Mouse (Mus musculus) heart, postnatal 0 days (tissue): ENCODE measurements at regions not wholly inside any gene's neighbourhood (a gene's known extent, or its start where the extent isn't known, plus 50 kb on each side); places are given as distances from the start of the nearest gene placed in this dataset.

Source experiments
- CTCF ChIP-seq: IDR thresholded peaks from 2 replicates; pipeline ENCODE4 v1.5.1; 2016; ENCODE audit warnings: antibody characterized with exemption, control low read depth, low read depth
- EP300 ChIP-seq: IDR thresholded peaks from 2 replicates; pipeline ENCODE4 v1.6.1; 2016; ENCODE audit warnings: antibody characterized with exemption, low read depth

DNA sequence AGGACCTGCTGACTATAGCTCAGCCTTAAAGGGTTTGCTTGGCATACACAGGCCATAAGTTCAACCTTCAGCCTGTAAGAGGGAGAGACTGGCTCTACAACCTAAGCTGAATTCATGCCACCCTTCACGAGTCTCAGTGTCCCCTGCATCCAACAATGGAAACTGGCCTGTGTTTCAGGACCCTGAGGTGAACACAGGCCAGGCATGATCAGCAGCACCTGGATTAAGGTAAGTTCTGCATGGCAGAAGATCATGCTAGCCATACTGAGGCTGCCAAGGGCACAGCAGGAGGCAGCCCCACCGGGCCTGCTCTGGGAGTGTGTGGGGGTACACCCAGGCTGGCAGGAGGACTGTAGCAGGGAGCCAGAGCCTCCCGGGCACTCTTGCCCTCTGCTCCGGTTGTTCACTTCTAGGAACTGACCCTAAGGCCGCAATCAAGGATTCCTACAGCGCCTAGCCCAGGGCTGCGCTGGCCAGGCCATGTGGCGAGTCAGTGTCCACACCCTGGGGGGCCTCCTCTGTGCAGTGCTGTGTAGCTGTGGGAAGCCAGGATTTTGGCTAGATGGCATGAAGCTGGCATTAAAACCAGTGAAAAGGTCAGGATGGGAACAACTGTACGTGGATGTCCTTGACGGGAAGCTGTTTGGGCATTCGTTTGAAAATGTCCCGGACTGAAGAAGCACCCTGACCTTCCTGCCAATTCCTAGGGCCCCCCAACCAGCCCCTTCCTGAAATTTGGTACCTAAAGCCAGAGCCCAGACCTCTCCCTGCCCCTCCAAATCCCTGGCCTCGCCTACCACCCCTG is 74.8 kb upstream of the Ppp2r5c start:
- TF ChIP-seq CTCF, result no peak
- no peak for TF ChIP-seq EP300
